Mouse (Mus musculus) liver, embryonic 14.5 days (tissue): Measurements from ENCODE around the gene Pax9. TPM values are rescaled to one million over a fixed set of nuclear protein-coding genes. Genes with fewer than 3 reads are reported as not detected.

Experiments used
- ATAC-seq: fragments of 200-750 bp; cut with Nextera tagmentation; 2 replicates; pipeline ENCODE4 v1.8.0; 2017; ENCODE audit warnings: moderate number of reproducible peaks, mild to moderate bottlenecking, moderate library complexity; ENCODE audit not compliant: insufficient read depth
- DNase-seq, 3 experiments: peaks; one replicate each; pipeline ENCODE4 v3.0.0-alpha.2; 2012 to 2013; ENCODE audit warnings: low read depth in 3 of 3, low spot score in 3 of 3
- H3K27ac ChIP-seq: fragments of 300-500 bp; sonication (generic); 2 replicates; pipeline ENCODE4 v1.5.1; 2014; ENCODE audit warnings: moderate library complexity, mild to moderate bottlenecking, control low read depth, inconsistent platforms
- H3K27me3 ChIP-seq: fragments of 300-500 bp; sonication (generic); 2 replicates; pipeline ENCODE4 v1.6.1; 2014; ENCODE audit warnings: mild to moderate bottlenecking, low read length, moderate library complexity; ENCODE audit not compliant: control insufficient read depth, insufficient read depth
- H3K36me3 ChIP-seq: fragments of 300-500 bp; sonication (generic); replicated peaks from 2 replicates; pipeline ENCODE4 v1.6.1; 2014; ENCODE audit warnings: low read depth; ENCODE audit not compliant: control insufficient read depth, insufficient read depth
- H3K4me1 ChIP-seq, 2 experiments: fragments of 200-500 bp in 1 of 2; fragments of 300-500 bp in 1 of 2; sonication (generic) in 1 of 2; replicated peaks; 2 replicates each; pipeline ENCODE4 v1.6.1; 2012 to 2014; ENCODE audit warnings: antibody characterized with exemption in 1 of 2, inconsistent platforms in 1 of 2, low read length in 1 of 2; ENCODE audit not compliant: control insufficient read depth in 2 of 2, insufficient read depth in 2 of 2
- H3K4me2 ChIP-seq: fragments of 300-500 bp; sonication (generic); 2 replicates; pipeline ENCODE4 v1.6.1; 2014; ENCODE audit warnings: low read depth, mild to moderate bottlenecking, control low read depth, moderate library complexity
- H3K4me3 ChIP-seq, 2 experiments: fragments of 200-500 bp in 1 of 2; fragments of 300-500 bp in 1 of 2; sonication (generic) in 1 of 2; 2 replicates each; pipeline ENCODE4 v1.5.1; 2012 to 2014; ENCODE audit warnings: low read depth in 2 of 2, low read length in 2 of 2, mild to moderate bottlenecking in 2 of 2, control low read depth in 1 of 2, inconsistent platforms in 1 of 2, moderate library complexity in 1 of 2; ENCODE audit not compliant: insufficient read depth in 1 of 2
- H3K9ac ChIP-seq: fragments of 300-500 bp; sonication (generic); replicated peaks from 2 replicates; pipeline ENCODE4 v1.6.1; 2014; ENCODE audit warnings: mild to moderate bottlenecking, control low read depth, moderate library complexity
- H3K9me3 ChIP-seq: fragments of 300-500 bp; sonication (generic); 2 replicates; pipeline ENCODE4 v1.6.1; 2016; ENCODE audit warnings: low read length, mixed read lengths; ENCODE audit not compliant: control insufficient read depth
- CTCF ChIP-seq: IDR thresholded peaks from 2 replicates; pipeline ENCODE4 v1.5.1; 2016; ENCODE audit warnings: antibody characterized with exemption, low read depth, control low read depth
- EP300 ChIP-seq: IDR thresholded peaks from 2 replicates; pipeline ENCODE4 v1.6.1; 2016; ENCODE audit warnings: antibody characterized with exemption, low read depth
- WGBS: fragments of 180-500 bp; shearing (Covaris S2); extraction: QIAGEN DNeasy Blood & Tissue Kit; methylation state at CpG from one replicate; pipeline ENCODE4 v1.1.7; 2014; ENCODE audit not compliant: insufficient replicate concordance; 5-methylcytosine and 5-hydroxymethylcytosine counted together
- polyA plus RNA-seq, 2 experiments: library from polyadenylated mRNA; depleted of rRNA in 1 of 2; stranded (reverse) in 1 of 2; unstranded in 1 of 2; fragments of >200 nt; fragmentation: Nextera tagmentation in 1 of 2; extraction: Ambion mirVana in 1 of 2; gene quantifications; 2 replicates each; pipeline versions ENCODE4 v1.2.1 to v1.2.3; 2012 to 2014

Gene Pax9
- polyA plus RNA-seq, 2 experiments, result 0.04 to 0.09 TPM

- Histone ChIP-seq H3K9ac (no peak overlapping the region), H3K36me3 (no peaks in the 10 kb centered on the region), H3K4me2 (no peak overlapping the region), H3K9me3 (no peaks in the 10 kb centered on the region), H3K4me3 (no peak overlapping the region), H3K27me3 (peaks cover 93% of the 10 kb centered on the region), H3K4me1 (no peaks in the 10 kb centered on the region), H3K27ac (no peak overlapping the region)
- ATAC-seq, result no peak
- TF ChIP-seq CTCF, result no peak
- no peak for TF ChIP-seq EP300
- WGBS, result 2% methylated on average over 36 of the region's 36 CpGs
- no peak for DNase-seq
Observed at GRCm38 (mm10) chr12:56697011-56697740, 5.6 kb downstream of the Pax9 start.

GRCm38 (mm10) chr12:56697785-56698184 is 6.2 kb downstream of the Pax9 start:
- Histone ChIP-seq H3K4me1 (no peaks in the 10 kb centered on the region), H3K27me3 (peaks cover 93% of the 10 kb centered on the region), H3K4me3 (no peak overlapping the region), H3K9me3 (no peaks in the 10 kb centered on the region), H3K27ac (no peak overlapping the region), H3K4me2 (no peak overlapping the region), H3K9ac (no peak overlapping the region), H3K36me3 (no peaks in the 10 kb centered on the region)
- WGBS, result 2% methylated on average over 12 of the region's 12 CpGs
- TF ChIP-seq EP300, result no peak
- TF ChIP-seq CTCF, result no peak
- DNase-seq (no peak), ATAC-seq (no peak)

- peaks cover 89% of the 10 kb centered on the region for H3K27me3 ChIP-seq
- no peak for TF ChIP-seq CTCF
- no peak for TF ChIP-seq EP300
- no peaks in the 10 kb centered on the region for H3K9me3 ChIP-seq
- WGBS, result 2% methylated on average over 8 of the region's 8 CpGs
- H3K4me2 ChIP-seq, result no peak overlapping the region
- H3K4me3 ChIP-seq, result no peak overlapping the region
- H3K36me3 ChIP-seq, result no peaks in the 10 kb centered on the region
- ATAC-seq, result no peak
- no peak for DNase-seq
- H3K4me1 ChIP-seq, result no peaks in the 10 kb centered on the region
- H3K9ac ChIP-seq, result no peak overlapping the region
- no peak overlapping the region for H3K27ac ChIP-seq
Observed at GRCm38 (mm10) chr12:56698191-56698980, 6.8 kb downstream of the Pax9 start.

GRCm38 (mm10) chr12:56699351-56699750 is 7.8 kb downstream of the Pax9 start:
- no peak overlapping the region for H3K4me2 ChIP-seq
- no peaks in the 10 kb centered on the region for H3K4me1 ChIP-seq
- peaks cover 80% of the 10 kb centered on the region for H3K27me3 ChIP-seq
- H3K9ac ChIP-seq, result no peak overlapping the region
- H3K9me3 ChIP-seq, result no peaks in the 10 kb centered on the region
- WGBS, result 18% methylated on average over 3 of the region's 3 CpGs
- ATAC-seq, result no peak
- no peak for DNase-seq
- H3K4me3 ChIP-seq, result no peak overlapping the region
- no peak overlapping the region for H3K27ac ChIP-seq
- TF ChIP-seq EP300, result no peak
- TF ChIP-seq CTCF, result no peak
- no peaks in the 10 kb centered on the region for H3K36me3 ChIP-seq
